Mouse (Mus musculus): ENCODE results near the gene Sv2c.

The Sv2c gene

GRCm38 (mm10) chr13:95945937-95946507 is 186.4 kb downstream of the Sv2c start:
- peak; percentile 30 for DNase-seq (ENCODE audit: low read depth, low spot score)

- no peak for DNase-seq (ENCODE audit: low read depth, low spot score)
Observed at GRCm38 (mm10) chr13:95944621-95945020, 187.8 kb downstream of the Sv2c start.

GRCm38 (mm10) chr13:95943919-95944318 is 188.5 kb downstream of the Sv2c start:
- DNase-seq (ENCODE audit: low read depth, low spot score): no peak

GRCm38 (mm10) chr13:95942587-95942986 is 189.8 kb downstream of the Sv2c start:
- no peak for DNase-seq (ENCODE audit: low read depth, low spot score)

GRCm38 (mm10) chr13:95941861-95942260 is 190.5 kb downstream of the Sv2c start:
- no peak for DNase-seq (ENCODE audit: low read depth, low spot score)

GRCm38 (mm10) chr13:95940811-95941210 is 191.6 kb downstream of the Sv2c start:
- no peak for DNase-seq (ENCODE audit: low read depth, low spot score)

GRCm38 (mm10) chr13:95924201-95924621 is 208.2 kb downstream of the Sv2c start:
- no peak for DNase-seq (ENCODE audit: low read depth, low spot score)

GRCm38 (mm10) chr13:95922626-95923025 is 209.8 kb downstream of the Sv2c start:
- no peak for DNase-seq (ENCODE audit: low read depth, low spot score)

- DNase-seq (ENCODE audit: low read depth, low spot score): no peak
Observed at GRCm38 (mm10) chr13:95918624-95919284, 213.6 kb downstream of the Sv2c start.

- DNase-seq (ENCODE audit: low read depth, low spot score): no peak
Observed at GRCm38 (mm10) chr13:95913046-95913406, 219.4 kb downstream of the Sv2c start.

- DNase-seq (ENCODE audit: low read depth, low spot score): no peak
Observed at GRCm38 (mm10) chr13:95912157-95913045, 220.0 kb downstream of the Sv2c start.

GRCm38 (mm10) chr13:95910270-95910669 is 222.1 kb downstream of the Sv2c start:
- no peak for DNase-seq (ENCODE audit: low read depth, low spot score)

GRCm38 (mm10) chr13:95909244-95909643 is 223.1 kb downstream of the Sv2c start:
- DNase-seq (ENCODE audit: low read depth, low spot score): no peak
